In genomic region chr9:61830236-61830635, GRCm38 (mm10) we compare ENCODE assay signal across 9 mouse cellular contexts.
DNase-seq lines count a peak whose midpoint lies in the region; ATAC-seq and TF ChIP-seq lines count a peak whose summit lies in the region.
"Had no signal": no experiment of that assay in that cellular context is flagged by ENCODE, and none has a peak within 500 bp of the region (broad histone marks: within the 10 kb centered on the region; RNA-seq: fewer than 3 reads in every experiment).

No protein-coding gene starts in this region.

- no peak overlapping the region for H3K4me2 ChIP-seq in heart, embryonic 12.5 days
- no peak overlapping the region for H3K4me2 ChIP-seq in embryonic facial prominence, embryonic 11.5 days (ENCODE audit: low read depth, low read length)
- H3K4me2 ChIP-seq in hindbrain, embryonic 13.5 days = no peak overlapping the region

- no peak overlapping the region for H3K27ac ChIP-seq in heart, adult 2 months
- H3K27ac ChIP-seq in heart, embryonic 12.5 days (ENCODE audit: poor library complexity, severe bottlenecking) = no peak overlapping the region
- H3K27ac ChIP-seq in embryonic facial prominence, embryonic 11.5 days (replicated peaks; ENCODE audit: low read depth, low read length) = no peak overlapping the region
- H3K27ac ChIP-seq in hindbrain, embryonic 13.5 days = no peak overlapping the region

- 0 out of 2 replicates have a peak, but pooled peaks have one; percentile 37 for TF ChIP-seq EP300 in heart, adult 2 months (IDR thresholded peaks at IDR 0.05; ENCODE audit: insufficient read depth, low read depth, low read length)

- no peaks in the 10 kb centered on the region for H3K9me3 ChIP-seq in heart, embryonic 12.5 days (replicated peaks)
- no peaks in the 10 kb centered on the region for H3K9me3 ChIP-seq in embryonic facial prominence, embryonic 11.5 days (replicated peaks; ENCODE audit: control insufficient read depth, low read length)
- no peaks in the 10 kb centered on the region for H3K9me3 ChIP-seq in hindbrain, embryonic 13.5 days
- H3K9me3 ChIP-seq: G1E had no signal

- 65% methylated on average over 7 of the region's 7 CpGs for WGBS in heart, adult 2 months
- 72% methylated on average over 7 of the region's 7 CpGs for WGBS in heart, embryonic 12.5 days
- 70% methylated on average over 7 of the region's 7 CpGs for WGBS in embryonic facial prominence, embryonic 11.5 days
- 66% methylated on average over 7 of the region's 7 CpGs for WGBS in hindbrain, embryonic 13.5 days

- peak; percentile 73 for TF ChIP-seq CTCF in heart, adult 2 months (IDR thresholded peaks at IDR 0.05)

- no peak overlapping the region for H3K4me3 ChIP-seq in heart, adult 2 months
- H3K4me3 ChIP-seq in heart, embryonic 12.5 days = no peak overlapping the region
- no peak overlapping the region for H3K4me3 ChIP-seq in embryonic facial prominence, embryonic 11.5 days (ENCODE audit: low read depth, low read length)
- no peak overlapping the region for H3K4me3 ChIP-seq in hindbrain, embryonic 13.5 days

- intact Hi-C loops in heart, adult 2 months (cut with DNase I) = loop anchor here (2.0 to 5.0 kb wide), 2 partner anchors 809 to 933 kb away; no protein-coding TSS in a partner anchor

- H3K79me2 ChIP-seq in heart, adult 2 months (replicated peaks; ENCODE audit: control insufficient read depth, insufficient read depth, low read length) = no peaks in the 10 kb centered on the region

- H3K9ac ChIP-seq in heart, adult 2 months (ENCODE audit: low read depth, low read length) = no peak overlapping the region
- H3K9ac ChIP-seq in heart, embryonic 12.5 days = no peak overlapping the region
- no peak overlapping the region for H3K9ac ChIP-seq in embryonic facial prominence, embryonic 11.5 days (replicated peaks; ENCODE audit: low read length)
- no peak overlapping the region for H3K9ac ChIP-seq in hindbrain, embryonic 13.5 days

- H3K36me3 ChIP-seq in heart, adult 2 months (ENCODE audit: control insufficient read depth, insufficient read depth, low read length) = no peaks in the 10 kb centered on the region
- H3K36me3 ChIP-seq in heart, embryonic 12.5 days = no peaks in the 10 kb centered on the region
- no peaks in the 10 kb centered on the region for H3K36me3 ChIP-seq in embryonic facial prominence, embryonic 11.5 days (replicated peaks; ENCODE audit: control insufficient read depth, insufficient read depth, low read depth, low read length)
- H3K36me3 ChIP-seq in hindbrain, embryonic 13.5 days = no peaks in the 10 kb centered on the region
- H3K36me3 ChIP-seq: G1E had no signal

- ATAC-seq in heart, embryonic 12.5 days (ENCODE audit: insufficient number of reproducible peaks, low FRiP score) = no peak
- no peak for ATAC-seq in embryonic facial prominence, embryonic 11.5 days (replicated peaks; ENCODE audit: insufficient number of reproducible peaks, low FRiP score, low TSS enrichment, low read depth)
- peak; percentile 52; the same call in 1 of the 2 replicates for ATAC-seq in hindbrain, embryonic 13.5 days (ENCODE audit: low FRiP score)

- H3K4me1 ChIP-seq in heart, adult 2 months (ENCODE audit: control insufficient read depth, insufficient read depth, low read length) = no peaks in the 10 kb centered on the region
- H3K4me1 ChIP-seq in heart, embryonic 12.5 days (replicated peaks) = no peaks in the 10 kb centered on the region
- H3K4me1 ChIP-seq in embryonic facial prominence, embryonic 11.5 days (ENCODE audit: control insufficient read depth, insufficient read depth, low read length) = no peaks in the 10 kb centered on the region
- H3K4me1 ChIP-seq in hindbrain, embryonic 13.5 days (replicated peaks) = peaks cover 3% of the 10 kb centered on the region; the same call in 1 of the 2 replicates

- no peaks in the 10 kb centered on the region for H3K27me3 ChIP-seq in heart, adult 2 months (ENCODE audit: control insufficient read depth, insufficient read depth, low read length)
- peaks cover 36% of the 10 kb centered on the region for H3K27me3 ChIP-seq in heart, embryonic 12.5 days (replicated peaks)
- H3K27me3 ChIP-seq in embryonic facial prominence, embryonic 11.5 days (ENCODE audit: control insufficient read depth, insufficient read depth, low read length) = no peaks in the 10 kb centered on the region
- peaks cover 38% of the 10 kb centered on the region for H3K27me3 ChIP-seq in hindbrain, embryonic 13.5 days

- no peak for TF ChIP-seq POLR2A in heart, adult 2 months (IDR thresholded peaks at IDR 0.05; ENCODE audit: insufficient read depth, low read depth, low read length)

- peak; percentile 50 to 57 for DNase-seq in heart, adult 2 months
- peak; percentile 83 for DNase-seq in adrenal gland, postnatal 10 days
- peak; percentile 20 for DNase-seq in embryonic facial prominence, embryonic 11.5 days (ENCODE audit: low spot score)
- peak; percentile 91 to 92 for DNase-seq in left cerebral cortex, adult 18-20 months (ENCODE audit: low spot score in 2 of 2)
- DNase-seq in naive thymus-derived CD4-positive, alpha-beta T cell, adult 2 months (ENCODE audit: low read depth) = peak; percentile 91
- DNase-seq in spleen, postnatal 36 days (ENCODE audit: low spot score in 2 of 2) = peak; percentile 71 to 73

Comparison
In these comparisons a context has a peak if more than half of its experiments do, and no peak if none do; other contexts are left out.
1. DNase-seq: peak in every context shown above with its lines; median percentile 92 in left cerebral cortex, adult 18-20 months; 91 in naive thymus-derived CD4-positive, alpha-beta T cell, adult 2 months; 83 in adrenal gland, postnatal 10 days; 72 in spleen, postnatal 36 days; 54 in heart, adult 2 months; 20 in embryonic facial prominence, embryonic 11.5 days.